Mouse (Mus musculus) spleen, postnatal 10 days (tissue): ENCODE data around the gene Aicda.

Experiments used
- DNase-seq, 2 experiments: peaks; one replicate each; pipeline ENCODE4 v3.0.0; 2021 to 2022; ENCODE audit warnings: low spot score in 2 of 2

Aicda gene

DNA sequence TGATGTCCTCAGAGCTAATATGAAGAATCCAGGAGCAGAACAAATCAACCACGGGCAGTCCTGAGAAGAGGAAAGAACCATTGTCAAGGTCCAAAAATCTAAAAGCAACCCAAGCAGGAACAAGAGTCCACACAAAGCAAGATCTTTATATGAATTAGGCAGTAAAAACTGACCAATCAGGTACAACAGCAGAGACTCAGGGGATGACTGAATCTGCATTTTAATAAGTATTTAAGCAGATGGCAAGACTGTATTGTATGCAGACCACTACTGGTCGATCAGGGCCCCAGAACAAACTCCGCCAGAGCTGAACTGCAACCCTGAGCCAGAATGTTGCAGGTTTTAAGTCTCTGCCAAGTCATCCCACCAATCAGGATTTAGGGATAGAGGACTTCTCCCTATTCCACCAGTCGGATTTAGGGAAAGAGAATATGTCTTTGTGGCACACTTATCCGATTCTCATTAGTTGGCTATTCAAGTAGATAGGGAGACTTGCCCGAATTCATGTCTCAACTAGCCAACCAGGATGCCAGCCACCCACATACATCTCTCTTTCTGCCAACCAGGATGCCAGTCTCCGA is 46.6 kb downstream of the Aicda start:
- DNase-seq = no peak

DNA sequence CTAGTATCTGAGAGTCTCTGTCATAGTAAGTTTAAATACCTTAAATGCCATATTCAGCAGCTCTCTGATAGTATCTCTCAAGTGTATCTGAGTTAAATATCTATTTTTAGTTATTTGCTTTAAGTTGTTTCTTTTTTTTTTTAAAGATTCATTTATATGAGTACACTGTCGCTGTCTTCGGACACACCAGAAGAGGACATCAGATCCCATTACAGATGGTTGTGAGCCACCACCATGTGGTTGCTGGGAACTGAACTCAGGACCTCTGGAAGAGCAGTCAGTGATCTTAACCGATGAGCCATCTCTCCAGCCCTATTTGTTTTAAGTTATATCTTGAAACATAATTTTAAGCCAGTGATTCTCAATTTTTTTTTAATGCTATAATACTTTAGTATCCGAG is 47.4 kb downstream of the Aicda start:
- DNase-seq = no peak

DNA sequence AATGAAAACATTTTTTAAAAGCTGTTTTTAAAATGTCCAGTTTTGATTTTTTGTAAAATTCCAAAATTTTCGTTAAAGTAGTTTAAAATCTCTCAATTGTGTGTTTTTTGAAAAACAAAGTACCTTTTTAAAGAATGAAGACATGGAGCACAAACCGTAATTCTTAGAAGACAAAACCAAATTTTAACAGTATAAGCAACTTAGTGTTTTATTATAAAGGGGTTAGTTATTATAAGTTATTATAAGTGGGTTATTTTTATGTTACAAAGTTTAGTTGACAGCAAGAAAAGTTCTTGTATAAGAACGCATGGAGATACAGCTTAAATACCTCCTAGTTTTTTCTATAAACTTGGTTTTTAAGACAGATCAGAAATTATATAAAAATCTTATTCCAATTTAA is 48.0 kb downstream of the Aicda start:
- DNase-seq = no peak

DNA sequence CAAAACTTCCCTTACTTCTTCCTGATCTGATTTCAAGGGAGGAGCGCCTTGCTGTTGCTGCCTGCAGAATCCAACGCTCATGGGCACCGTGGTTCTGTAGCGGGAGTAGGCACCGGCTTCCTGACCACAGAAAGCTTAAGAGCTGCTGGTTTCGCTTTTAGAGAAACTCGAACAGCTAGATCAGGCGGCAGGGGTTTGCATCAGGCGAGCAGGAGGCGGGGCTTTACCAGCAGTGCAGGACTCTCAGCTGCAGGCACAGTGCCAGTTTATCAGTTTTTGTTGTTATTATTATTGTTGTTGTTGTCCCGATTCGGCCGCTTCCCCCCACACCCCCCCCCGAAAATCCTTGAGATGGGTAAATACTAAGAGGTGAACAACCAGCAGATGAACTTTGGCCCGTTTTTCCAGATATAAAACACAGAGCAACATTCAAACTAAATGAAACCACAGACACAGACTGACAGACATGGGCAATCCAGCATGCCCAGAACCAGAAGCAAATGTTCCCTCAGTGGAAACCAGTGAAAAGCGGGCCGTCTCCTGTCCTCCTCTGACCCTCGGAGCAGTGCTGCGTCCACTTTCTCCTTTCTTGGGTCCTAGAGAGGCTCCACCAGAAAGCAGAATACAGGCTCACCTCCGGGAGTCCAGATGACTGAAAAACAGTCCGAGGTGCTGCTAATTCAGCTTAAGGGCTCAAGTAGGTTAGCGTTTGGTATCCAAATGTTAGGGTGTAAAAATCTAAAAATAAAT is 48.8 kb downstream of the Aicda start, which contains the start of gene Apobec1:
Gene Apobec1 (minus strand): TSS at position 203 of the 750 bp plus-strand sequence.
- peak; percentile 71 to 88 for DNase-seq

DNA sequence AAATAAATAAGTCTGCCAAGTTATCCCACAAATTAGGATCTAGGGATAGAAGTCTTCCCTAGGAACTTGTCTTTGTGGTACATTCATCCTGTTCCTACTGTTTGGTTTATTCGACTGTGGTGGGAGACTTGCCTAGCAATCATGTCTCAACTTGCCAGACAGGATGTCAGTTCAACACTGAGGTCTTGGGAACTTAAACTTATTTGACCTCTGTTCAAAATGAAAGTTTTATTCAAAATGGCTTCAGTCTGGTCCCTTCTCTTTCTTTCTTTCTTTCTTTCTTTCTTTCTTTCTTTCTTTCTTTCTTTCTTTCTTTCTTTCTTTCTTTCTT is 49.4 kb downstream of the Aicda start:
- DNase-seq = no peak

DNA sequence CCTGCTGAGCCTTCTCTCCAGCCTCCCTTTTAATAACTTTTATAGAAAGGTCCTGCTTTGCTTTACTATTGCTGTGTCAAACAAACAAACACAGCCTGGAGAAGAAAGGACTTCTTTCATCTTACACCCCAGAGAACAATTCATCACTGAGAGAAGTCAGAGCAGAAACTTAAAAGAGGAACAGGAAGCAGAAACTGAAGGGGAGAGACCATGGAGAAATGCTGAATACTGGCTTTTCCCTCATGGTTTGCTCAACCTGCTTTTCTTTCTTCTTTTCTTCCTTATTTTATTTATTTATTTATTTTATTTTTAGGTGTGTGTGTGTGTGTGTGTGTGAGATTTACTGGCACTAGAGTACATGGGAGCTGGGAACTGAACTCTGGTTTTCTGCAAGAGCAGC is 50.7 kb downstream of the Aicda start:
- no peak for DNase-seq

DNA sequence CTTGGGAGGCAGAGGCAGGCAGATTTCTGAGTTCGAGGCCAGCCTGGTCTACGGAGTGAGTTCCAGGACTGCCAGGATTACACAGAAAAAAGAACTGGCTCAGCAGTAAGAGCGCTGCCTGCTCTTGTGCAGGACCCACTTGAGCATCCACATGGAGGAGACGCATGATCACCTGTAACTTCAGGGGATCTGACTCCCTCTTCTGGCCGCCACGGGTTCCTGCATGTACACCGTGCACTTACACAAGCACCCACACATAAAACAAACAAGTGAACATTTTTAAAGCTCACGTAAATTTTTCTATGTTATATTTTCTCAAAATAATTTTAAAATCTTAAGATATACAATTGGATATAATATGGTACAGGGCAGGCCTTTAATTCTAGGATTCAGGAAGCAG is 51.9 kb downstream of the Aicda start:
- DNase-seq = peak in 1 of 2 experiments; percentile 58

DNA sequence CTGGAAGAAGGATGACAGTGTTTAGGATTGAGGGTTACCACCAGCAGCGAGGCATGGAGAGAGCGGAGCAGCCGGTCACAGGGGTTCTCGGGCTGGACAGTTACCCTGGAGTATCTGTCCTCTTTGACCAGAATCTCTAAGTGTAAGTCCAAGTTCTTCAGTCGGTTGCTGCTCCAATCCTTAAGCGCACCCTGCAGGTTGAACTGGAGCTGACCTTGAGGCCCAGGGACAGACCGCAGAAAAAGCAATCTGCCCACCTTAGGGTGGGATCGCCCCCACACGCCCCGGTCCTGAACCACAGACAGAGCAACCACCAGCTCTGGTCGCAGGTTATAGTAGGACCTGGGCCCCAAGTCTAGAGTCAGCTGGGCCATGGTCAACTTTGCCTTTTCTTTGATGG is 53.1 kb downstream of the Aicda start:
- no peak for DNase-seq

DNA sequence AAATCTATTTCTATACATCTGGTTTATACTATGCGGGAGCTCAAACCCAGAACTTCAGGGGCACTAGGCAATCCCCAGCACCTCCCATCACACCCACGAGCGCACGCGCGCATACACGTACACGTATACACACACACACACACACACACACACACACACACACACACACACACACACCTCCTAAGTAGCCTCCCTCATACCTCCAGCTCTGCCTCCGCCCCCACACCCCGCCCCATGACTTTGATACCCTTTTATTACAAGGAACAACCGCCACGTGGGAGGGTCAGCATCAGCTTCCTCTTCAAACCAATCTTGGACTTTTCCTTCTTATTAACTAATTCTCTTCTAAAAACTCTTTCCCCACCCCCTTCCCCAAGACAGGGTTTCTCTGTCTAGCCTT is 54.1 kb downstream of the Aicda start:
- no peak for DNase-seq

DNA sequence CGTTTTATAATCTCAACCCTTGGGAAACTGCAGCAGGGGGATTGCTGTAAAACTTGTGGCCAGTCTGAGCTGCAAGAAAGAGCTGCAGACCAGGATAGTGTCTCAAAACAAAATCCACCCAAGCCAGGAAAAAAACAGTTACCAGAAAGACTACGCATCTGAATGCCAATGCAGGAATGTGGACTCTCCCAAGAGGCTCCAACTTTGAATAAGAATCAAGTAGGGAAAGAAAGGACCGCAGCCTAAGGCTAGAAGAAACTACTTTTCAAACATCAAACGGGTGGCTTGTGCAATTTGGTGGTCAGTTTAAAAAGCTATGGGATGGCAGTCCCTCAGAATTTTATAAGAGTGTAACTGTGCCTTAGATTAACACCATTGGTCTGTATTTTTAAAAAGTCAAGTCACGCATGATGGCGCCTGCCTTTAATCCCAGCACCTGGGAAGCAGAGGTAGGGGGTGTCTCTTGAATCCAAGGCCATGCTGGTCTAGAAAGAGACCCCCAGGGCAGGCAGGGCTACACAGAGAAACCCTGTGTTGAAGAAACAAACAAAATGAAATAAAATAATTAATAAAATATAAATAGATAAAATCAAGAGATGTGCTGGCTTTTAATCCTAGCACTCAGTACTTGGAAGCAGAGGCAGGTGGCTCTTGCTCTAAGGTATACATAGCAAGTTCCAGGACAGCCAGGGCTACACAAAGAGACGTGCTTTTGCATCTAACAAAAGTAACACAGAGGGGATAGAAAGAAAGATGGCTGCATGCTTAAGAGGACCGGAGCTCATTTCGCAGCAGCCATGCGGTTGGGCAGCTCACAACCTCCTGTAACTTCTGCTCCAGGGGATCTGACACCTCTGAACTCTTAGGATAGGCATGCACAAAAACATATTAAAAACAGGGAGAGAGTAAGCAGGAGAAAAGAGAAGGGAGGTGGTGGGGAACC is 55.1 kb downstream of the Aicda start:
- no peak for DNase-seq

DNA sequence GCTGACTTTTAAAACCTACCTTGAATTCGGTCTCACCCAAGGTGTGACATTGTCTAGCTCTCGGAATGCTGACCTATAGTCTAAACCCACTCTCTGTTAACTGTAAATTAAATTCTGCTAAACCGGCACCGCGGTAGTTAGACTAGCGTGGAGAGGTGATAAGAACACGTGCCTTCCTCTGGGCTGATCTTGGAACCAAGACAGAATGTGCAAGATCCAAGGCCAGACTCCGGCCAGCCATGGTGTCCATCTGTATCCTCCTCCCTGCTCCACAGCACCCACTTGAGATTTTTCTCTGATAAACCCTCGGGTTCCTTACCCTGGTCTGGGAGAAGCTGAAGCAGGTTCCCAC is 55.8 kb downstream of the Aicda start:
- no peak for DNase-seq

DNA sequence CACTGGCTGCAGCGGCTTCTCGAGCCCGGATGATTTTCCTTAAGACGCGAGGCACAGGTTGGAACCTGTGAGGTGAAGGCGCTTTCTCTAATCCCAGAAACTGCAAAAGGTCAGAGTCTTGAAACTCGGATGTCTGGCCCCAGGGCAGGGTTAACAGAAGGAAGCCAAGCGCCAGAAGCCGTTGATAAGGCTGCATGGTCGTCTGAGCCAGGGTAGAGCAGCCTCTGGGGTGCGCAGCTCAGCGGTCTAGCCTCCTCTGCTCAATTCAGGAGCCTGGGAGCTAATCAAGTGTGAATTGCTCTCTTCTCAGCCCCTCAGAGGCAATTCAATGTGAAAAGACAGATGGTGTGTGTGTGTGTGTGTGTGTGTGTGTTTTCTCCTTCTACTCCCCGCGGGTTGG is 56.2 kb downstream of the Aicda start, which contains the start of gene Gdf3:
Gene Gdf3 (minus strand): TSS at position 317 of the 400 bp plus-strand sequence.
- DNase-seq = peak in 1 of 2 experiments; percentile 32

DNA sequence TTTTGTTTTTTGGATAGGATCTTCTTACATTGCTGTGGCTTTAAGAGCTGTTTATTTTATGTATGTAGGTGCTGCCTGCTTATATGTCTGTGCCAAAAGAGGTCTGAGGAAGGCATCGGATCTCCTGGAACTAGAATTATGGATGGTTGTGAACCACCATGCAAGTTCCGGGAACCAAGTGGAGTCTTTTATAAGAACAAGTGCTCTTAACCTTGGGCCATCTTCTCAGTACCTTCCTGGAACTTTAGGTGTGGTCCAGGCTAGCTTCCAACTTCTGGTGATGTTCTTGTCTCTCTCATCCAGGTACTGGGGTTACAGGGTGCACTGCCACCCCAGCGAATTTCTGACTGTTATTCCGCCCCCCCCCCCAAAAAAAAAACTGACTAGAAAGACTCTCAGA is 58.8 kb downstream of the Aicda start:
- DNase-seq = no peak
